Comparison of ENCODE assay signal across 8 mouse cellular contexts in the genomic region with DNA sequence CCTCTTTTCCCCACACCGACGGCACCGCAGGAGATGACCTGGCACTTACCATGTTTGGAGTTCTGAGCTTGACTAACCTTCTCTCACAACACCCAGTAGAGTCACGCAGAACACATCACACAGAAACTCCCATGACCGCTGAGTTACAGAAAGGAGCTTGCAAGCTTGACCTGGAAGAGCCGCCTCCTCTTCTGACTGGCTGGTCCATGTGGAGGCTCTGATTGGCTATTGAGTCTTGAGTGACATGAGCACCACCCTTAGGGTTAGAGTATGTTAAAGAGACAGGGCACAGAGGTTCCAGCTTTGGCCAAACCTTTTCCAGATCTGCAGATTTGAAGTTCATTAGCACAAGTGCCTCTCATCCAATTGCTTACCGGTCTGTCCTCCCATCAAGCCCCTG. TPM values are rescaled to one million over a fixed set of nuclear protein-coding genes. Genes with fewer than 3 reads are reported as not detected.
DNase-seq lines count a peak whose midpoint lies in the region; ATAC-seq and TF ChIP-seq lines count a peak whose summit lies in the region.
"Not testable (repeated sequence)": the region's sequence is repeated elsewhere in the genome, so short reads cannot be mapped to it uniquely, and the experiment has no call there.

A gene (minus strand): TSS at position 186 of the 400 bp plus-strand sequence.

- TF ChIP-seq POLR2A in embryonic fibroblast, embryonic 13.5 days (IDR thresholded peaks at IDR 0.05; ENCODE audit: low read depth, low read length) = not testable (repeated sequence)

- not testable (repeated sequence) for H3K9ac ChIP-seq in limb, embryonic 11.5 days (ENCODE audit: low read length)

- not testable (repeated sequence) for H3K27me3 ChIP-seq in limb, embryonic 11.5 days (ENCODE audit: control insufficient read depth, insufficient read depth, low read length)

- not testable (repeated sequence) for H3K27ac ChIP-seq in embryonic fibroblast, embryonic 13.5 days (ENCODE audit: insufficient read depth, low read length); limb, embryonic 11.5 days (replicated peaks; ENCODE audit: low read depth, low read length)

- TF ChIP-seq CTCF in embryonic fibroblast, embryonic 13.5 days (IDR thresholded peaks at IDR 0.05; ENCODE audit: borderline replicate concordance, insufficient read depth, low read length) = not testable (repeated sequence)

- H3K4me3 ChIP-seq in embryonic fibroblast, embryonic 13.5 days (ENCODE audit: insufficient read depth, low read length); limb, embryonic 11.5 days (ENCODE audit: low read depth, low read length): not testable (repeated sequence)

- H3K36me3 ChIP-seq in limb, embryonic 11.5 days (ENCODE audit: control insufficient read depth, insufficient read depth, low read length) = not testable (repeated sequence)

- not testable (repeated sequence) for H3K4me1 ChIP-seq in embryonic fibroblast, embryonic 13.5 days (ENCODE audit: control insufficient read depth, insufficient read depth, low read length); limb, embryonic 11.5 days (ENCODE audit: control insufficient read depth, insufficient read depth, low read length)

- DNase-seq in adrenal gland, postnatal 14 days; gastrocnemius, postnatal 25 days; heart, postnatal 25 days (ENCODE audit: low spot score); layer of hippocampus, postnatal 14 days (ENCODE audit: low spot score in 2 of 2); limb, embryonic 11.5 days (ENCODE audit: low spot score): not testable (repeated sequence)

- H3K4me2 ChIP-seq in limb, embryonic 11.5 days (ENCODE audit: low read depth, severe bottlenecking) = not testable (repeated sequence)

- H3K9me3 ChIP-seq in limb, embryonic 11.5 days (ENCODE audit: control insufficient read depth, low read length) = not testable (repeated sequence)

- no CpG with 5 or more reads among the region's 7 CpGs for WGBS in limb, embryonic 11.5 days

- peak; percentile 43 for ATAC-seq in CD4-positive, CD25-positive, alpha-beta regulatory T cell, adult 4 months
- not testable (repeated sequence) for ATAC-seq in limb, embryonic 11.5 days (ENCODE audit: insufficient number of reproducible peaks, low FRiP score, low TSS enrichment, low read depth); neutrophil, adult 5-6 weeks (ENCODE audit: extremely low read depth, insufficient number of reproducible peaks, low FRiP score, poor library complexity, severe bottlenecking)

- intact Hi-C loops in heart, postnatal 25 days (cut with DNase I) = not testable (repeated sequence)

RNA-seq across cellular contexts. Expression of the gene that starts here (rescaled TPM):
- 1 to 10 TPM; 4.3 to 4.6 TPM for polyA plus RNA-seq in CD4-positive, CD25-positive, alpha-beta regulatory T cell, adult 4 months (2017; shearing (Covaris generic))
- total RNA-seq in adrenal gland, postnatal 14 days (2021) = 67.7 and 68.0 TPM in 2 replicates
- polyA plus RNA-seq in embryonic fibroblast, embryonic 13.5 days (2011; ENCODE audit: insufficient read length, low read depth, missing spikeins) = 18.3 and 19.5 TPM in 2 replicates
- total RNA-seq in gastrocnemius, postnatal 25 days (2021) = 10 to 100 TPM; 38.1 to 42.3 TPM
- 10 to 100 TPM; 58.8 to 65.7 TPM for total RNA-seq in heart, postnatal 25 days (2021)
- 100 to 1,000 TPM in 1 of 2 experiments, 10 to 100 TPM in 1; 98.1 to 110 TPM for total RNA-seq in layer of hippocampus, postnatal 14 days (2021)
- 9.3 and 10.9 TPM in 2 replicates for polyA plus RNA-seq in limb, embryonic 11.5 days (2014; fragmentation: Nextera tagmentation; extraction: Ambion mirVana)
- total RNA-seq in neutrophil, adult 5-6 weeks (2017) = 13.6 and 14.4 TPM in 2 replicates
